Mouse (Mus musculus): ENCODE data around the gene Idua.

Gene Idua

GRCm38 (mm10) chr5:108680871-108681270 is 20.7 kb downstream of the Idua start:
- 90% methylated on average over 6 of the region's 6 CpGs for WGBS

DNA sequence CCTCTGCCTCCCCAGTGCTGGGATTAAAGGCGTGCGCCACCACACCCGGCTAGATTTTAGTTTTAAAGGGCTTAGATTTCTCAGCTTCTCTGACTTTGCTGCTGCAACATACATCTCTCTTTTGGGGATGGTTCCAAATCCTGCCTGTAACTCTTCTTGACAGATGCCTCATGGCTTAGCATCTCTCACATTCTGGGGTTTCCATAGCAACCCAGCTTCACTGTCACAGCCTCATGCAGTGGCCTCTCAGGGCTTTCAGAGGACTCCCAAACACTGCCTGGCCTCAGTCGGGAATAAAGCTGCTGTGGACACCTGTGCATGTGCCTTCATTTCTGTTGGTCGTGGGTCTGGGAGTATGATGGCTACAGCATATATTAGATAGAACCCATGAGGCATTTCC is 29.0 kb downstream of the Idua start:
- 63% methylated on average over 5 of the region's 5 CpGs for whole genome bisulfite sequencing

DNA sequence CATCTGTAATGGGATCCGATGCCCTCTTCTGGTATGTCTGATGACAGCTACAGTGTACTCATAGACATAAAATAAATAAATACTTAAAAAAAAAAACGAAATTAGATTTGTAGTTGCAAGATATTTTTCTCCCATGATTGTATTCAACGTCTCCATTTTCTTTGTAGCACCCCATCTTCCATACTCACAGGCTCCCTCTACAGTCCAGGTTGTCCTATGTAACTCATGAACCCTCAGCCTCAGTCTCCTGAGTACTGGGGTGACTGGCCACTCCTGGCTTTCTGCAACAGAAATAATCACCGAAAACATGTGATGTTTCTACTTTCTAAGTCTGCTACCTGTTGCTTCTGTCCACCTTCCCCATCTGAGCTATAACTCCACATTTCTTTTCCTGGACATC is 31.0 kb downstream of the Idua start:
- WGBS, result 77% methylated on average over 4 of the region's 4 CpGs

- WGBS, result 16% methylated on average over 16 of the region's 18 CpGs
These were observed 32.1 kb downstream of the Idua start, which contains the start of gene Fgfrl1 for GRCm38 (mm10) chr5:108692271-108692670. Gene Fgfrl1, plus strand, starts transcription at chr5:108692382.

DNA sequence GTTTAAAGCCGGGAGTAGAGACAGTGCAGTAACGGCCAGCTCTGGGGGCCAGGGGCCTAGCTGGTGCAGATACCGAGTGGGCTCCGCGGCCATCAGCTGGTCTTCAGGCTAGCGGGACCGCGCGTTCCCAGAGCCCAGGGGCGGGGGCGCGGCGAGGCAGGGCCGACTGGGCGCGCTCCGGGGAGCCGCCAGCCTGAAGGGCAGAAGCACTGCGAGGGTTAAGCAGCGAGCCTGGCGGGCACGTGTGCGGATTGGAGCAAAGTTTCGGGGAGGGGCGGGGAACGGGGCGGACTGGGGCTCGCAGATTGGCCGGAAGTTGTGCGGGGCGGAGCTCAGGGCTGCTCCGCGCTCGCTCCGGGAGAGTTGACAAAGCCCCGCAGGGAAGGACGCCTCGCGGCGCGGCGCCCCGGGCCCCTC is 33.7 kb downstream of the Idua start:
- 1% methylated on average over 41 of the region's 43 CpGs for WGBS

GRCm38 (mm10) chr5:108694352-108695261 is 34.5 kb downstream of the Idua start:
- 2% methylated on average over 99 of the region's 99 CpGs for WGBS

DNA sequence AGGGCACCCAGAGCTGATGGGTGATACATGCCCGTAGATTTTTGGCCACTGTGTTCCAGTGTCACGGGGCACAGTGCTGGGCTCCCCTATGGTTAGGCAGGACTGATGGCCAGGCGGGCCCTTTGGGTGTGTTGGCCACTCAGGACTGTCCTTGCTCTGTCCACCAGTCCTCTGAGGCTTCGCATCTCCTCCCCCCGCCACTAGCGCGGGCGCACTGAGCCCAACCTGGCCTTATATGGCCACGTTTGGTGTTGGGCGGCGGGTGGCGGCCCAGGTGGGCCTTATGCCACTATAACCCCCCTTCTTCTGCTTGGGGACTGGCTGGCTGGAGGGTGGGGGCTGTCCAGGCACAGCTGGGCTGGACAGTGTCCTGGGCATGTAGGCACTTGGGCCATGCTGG is 35.7 kb downstream of the Idua start:
- WGBS, result 93% methylated on average over 12 of the region's 12 CpGs

- 79% methylated on average over 3 of the region's 3 CpGs for WGBS
These were observed 36.4 kb downstream of the Idua start for GRCm38 (mm10) chr5:108696542-108696941.

- WGBS, result 71% methylated on average over 4 of the region's 4 CpGs
These were observed 37.2 kb downstream of the Idua start for GRCm38 (mm10) chr5:108697341-108697753.

DNA sequence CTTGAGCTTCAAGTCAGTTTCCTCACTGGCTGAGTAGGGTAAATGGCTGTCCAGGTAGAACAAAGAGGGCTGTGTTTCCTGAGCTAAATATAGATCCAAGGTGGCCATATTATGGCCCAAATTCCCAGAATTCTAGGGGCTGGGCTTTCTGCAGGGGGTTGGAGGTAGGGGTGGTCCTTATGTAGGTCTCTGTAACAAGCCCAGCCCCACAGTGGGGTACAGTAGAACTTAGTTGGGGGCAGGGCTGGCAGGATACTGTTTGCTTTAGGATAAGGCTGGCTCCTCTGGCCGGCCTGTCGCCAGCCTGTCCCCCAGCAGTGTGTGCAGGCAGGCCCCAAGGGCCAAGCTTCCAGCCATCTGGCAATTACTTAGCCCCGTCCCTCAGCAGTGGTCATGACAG is 40.2 kb downstream of the Idua start:
- WGBS, result 72% methylated on average over 3 of the region's 3 CpGs

DNA sequence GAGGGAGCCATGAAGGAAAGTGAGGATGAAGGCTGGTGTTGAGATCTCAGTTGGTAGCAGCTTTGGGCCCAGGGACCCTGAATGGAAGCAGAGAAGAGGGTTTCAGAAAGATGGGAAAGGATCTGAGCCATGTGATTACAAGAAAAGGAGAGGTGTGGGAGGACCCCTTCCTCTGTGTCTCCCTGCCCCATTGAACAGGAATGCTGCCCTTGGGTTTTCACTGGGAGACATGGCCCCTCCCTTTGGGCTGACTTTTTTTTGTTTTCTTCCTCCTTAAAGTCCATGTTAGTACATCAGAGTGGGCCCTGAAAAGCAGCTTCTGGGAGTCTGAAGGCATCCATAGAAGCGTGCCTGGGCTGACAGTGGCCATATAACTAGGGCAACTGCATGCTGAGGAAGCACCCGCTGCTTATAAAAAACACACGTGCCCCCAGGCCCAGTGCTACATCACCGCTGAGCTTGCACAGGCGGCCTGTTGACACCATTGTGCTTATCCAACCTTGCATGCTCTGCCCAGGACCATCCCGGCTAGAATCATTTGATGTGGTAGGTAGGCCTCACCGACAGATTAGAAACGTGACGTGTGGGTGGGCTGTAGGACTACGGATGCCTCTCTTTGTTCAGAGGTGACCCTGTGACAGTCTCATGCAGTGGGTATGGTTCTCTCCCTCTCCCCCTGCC is 41.4 kb downstream of the Idua start:
- 86% methylated on average over 10 of the region's 10 CpGs for WGBS

DNA sequence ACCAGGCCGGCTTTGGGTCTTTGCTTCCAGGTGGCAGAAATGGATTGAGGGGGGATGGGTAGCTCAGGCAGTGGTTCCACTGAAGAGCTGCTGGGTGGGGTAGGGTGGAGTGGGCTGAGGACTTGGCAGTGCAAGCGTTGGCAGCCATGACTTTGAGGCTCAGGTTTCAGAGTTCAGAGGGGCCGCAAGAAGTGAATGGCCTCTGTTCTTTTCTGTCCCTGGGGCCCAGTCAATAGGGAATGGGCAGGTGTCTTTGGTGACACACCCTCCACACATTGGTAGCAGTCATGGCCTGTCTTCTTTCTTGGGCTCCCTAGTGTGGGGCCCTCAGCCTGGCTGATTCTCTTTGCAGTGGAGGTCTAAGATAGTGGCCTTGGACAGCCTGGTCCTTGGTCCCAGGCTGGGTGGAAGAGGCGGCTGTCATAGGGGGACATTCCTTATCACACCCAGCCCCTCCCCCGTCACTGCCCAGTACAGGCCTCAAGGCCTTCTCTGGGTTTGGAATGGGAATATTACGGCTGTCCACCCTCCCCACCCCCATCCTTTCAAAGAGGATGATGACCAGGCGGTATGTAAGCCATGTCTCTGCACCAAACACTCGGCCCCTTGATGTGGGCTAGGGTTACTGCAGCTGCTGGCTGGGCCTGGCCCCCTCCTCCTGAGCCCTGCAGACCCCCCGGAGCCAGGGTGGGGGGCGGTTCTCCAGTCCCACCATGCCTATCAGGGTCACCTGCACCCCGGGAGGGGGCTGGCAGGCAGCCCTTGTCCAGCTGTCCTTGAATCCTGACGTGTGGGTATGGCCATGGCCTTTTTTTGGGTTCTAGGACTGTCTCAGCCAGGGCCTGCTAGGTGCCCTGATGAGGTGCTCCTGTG is 43.9 kb downstream of the Idua start:
- WGBS, result 86% methylated on average over 12 of the region's 12 CpGs

DNA sequence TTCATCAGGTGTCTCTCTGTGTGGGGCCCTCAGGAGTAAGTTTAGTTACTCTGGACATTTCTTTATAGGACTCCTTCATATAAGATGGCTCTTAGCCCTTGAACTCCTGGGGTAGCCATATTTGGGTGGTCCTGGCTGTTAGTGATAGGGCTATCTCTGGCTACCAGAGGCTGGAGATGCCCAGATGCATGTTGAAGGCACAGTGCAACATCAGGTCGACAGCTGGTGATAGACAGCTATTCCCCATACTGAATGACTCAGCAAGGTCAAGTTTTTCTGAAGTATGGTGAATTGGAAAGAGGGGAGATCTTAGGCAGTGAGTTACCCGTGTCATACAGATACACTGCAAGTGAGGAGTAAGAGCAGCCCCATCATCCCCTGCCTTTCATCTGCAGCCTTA is 47.6 kb downstream of the Idua start:
- WGBS, result 89% methylated on average over 2 of the region's 2 CpGs

GRCm38 (mm10) chr5:108708419-108708818 is 48.3 kb downstream of the Idua start:
- WGBS, result 92% methylated on average over 1 of the region's 1 CpGs

DNA sequence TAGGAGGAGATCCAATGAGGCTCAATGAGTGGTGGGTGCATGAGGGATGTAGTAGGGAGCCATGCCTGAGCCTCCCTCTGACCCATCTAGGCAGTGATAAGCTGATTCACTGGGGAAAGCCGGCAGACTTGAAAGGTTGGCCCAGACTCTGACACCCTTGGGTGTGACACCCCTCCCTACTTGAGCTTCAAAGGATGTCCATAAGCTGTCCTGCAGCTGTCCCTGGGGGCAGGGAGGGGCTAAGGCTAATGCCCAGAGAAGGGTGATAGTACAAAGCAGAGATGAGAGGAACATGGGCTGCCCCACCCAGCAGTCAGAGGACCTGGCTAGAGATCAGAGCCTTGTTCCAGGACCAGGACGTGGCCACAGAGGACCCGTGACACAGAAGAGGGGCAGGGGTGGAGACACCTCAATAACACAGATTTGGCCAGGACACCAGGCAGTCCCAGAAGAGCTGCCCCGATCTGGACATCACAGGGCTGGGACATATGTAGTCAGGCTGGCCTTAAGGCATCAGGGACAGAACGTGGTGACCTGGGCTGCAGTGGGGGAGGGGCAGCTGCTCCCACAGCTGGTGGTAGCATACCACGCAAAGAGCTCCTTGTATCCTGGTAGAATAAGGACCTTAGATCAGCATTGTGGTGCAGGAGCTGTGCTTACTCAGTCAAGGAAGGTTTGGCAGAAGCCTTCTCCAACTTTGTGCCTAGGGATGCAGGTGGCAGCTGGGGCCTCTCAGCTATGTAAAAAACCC is 49.0 kb downstream of the Idua start:
- WGBS, result 63% methylated on average over 6 of the region's 6 CpGs

DNA sequence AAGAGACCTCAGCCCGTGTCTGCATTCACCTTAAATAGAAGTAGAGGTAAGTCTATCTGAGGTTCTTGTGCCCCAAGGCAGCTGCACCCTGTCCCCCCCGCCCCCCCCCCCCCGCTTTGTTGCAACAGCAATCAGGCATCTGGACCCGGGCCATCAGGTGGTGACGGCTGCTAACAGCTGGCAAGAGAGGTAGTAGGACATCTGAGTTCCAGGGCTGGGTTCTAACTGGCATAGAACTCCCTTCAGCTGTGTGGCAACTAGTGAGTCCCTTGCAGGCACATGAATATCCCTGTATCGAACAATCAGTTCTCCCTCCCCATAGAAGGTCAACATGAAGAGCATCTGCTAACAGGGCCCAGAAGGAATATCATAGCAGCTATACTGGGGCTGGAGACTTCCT is 51.8 kb downstream of the Idua start:
- 85% methylated on average over 6 of the region's 6 CpGs for WGBS

GRCm38 (mm10) chr5:108713096-108713495 is 53.0 kb downstream of the Idua start:
- 56% methylated on average over 2 of the region's 2 CpGs for WGBS

DNA sequence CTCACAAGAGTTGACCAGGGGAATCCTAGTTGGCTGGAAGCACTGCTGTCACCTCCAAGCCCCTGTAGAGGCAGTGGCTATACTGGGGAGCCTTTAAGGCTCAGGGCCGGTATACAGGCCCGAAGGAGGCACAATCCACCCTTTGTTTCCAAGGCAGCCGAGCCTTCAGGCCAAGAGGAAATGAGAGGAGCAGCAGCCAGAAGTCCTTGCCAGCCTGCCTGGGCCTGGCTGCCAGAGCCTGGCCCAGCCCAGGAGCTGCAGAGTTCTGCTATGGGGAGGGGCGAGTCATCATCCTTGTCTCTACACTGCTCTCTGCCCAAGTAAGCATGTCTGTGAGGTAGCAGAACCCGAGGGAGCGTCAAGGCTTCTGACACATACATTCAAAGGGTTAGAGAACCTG is 54.0 kb downstream of the Idua start:
- WGBS, result 50% methylated on average over 6 of the region's 6 CpGs

GRCm38 (mm10) chr5:108715974-108716373 is 55.8 kb downstream of the Idua start:
- WGBS, result 85% methylated on average over 1 of the region's 1 CpGs

DNA sequence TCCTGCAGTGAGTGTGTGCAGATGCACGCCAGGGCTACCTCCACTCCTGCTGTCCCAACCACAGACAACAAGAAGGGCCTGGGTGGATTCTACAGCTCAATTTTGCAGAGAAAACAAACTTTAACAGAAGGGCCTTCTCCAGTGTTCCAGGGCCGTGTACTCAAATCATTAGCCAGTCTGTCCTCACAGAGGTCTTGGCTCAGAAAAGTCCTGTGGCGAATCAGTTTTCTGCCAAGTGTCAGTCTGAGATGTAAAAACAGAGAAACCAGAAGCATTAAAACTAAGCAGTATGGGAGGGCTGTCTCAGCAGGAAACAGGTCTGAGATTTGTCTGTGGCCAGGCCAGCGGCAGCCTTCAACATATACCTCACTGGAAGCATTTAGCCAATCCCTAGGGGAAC is 57.9 kb downstream of the Idua start:
- WGBS, result 60% methylated on average over 4 of the region's 4 CpGs

GRCm38 (mm10) chr5:108719761-108720160 is 59.6 kb downstream of the Idua start:
- 80% methylated on average over 7 of the region's 7 CpGs for WGBS
